Mouse (Mus musculus) limb, embryonic 12.5 days (tissue): ENCODE data around the gene 4930518I15Rik. TPM values are rescaled to one million over a fixed set of nuclear protein-coding genes. Genes with fewer than 3 reads are reported as not detected.
"Not testable (repeated sequence)": the region's sequence is repeated elsewhere in the genome, so short reads cannot be mapped to it uniquely, and the experiment has no call there.

ENCODE experiments used
- ATAC-seq: fragments of 200-750 bp; cut with Nextera tagmentation; 2 replicates; pipeline ENCODE4 v1.8.0; 2017; ENCODE audit warnings: low read depth, moderate TSS enrichment; ENCODE audit not compliant: insufficient number of reproducible peaks, insufficient read depth, low FRiP score, low TSS enrichment
- H3K27ac ChIP-seq: fragments of 300-500 bp; sonication (generic); 2 replicates; pipeline ENCODE4 v1.5.1; 2016; ENCODE audit warnings: mild to moderate bottlenecking, moderate library complexity
- H3K27me3 ChIP-seq: fragments of 300-500 bp; sonication (generic); 2 replicates; pipeline ENCODE4 v1.6.1; 2016; ENCODE audit warnings: mild to moderate bottlenecking, moderate library complexity
- H3K36me3 ChIP-seq: fragments of 300-500 bp; sonication (generic); 2 replicates; pipeline ENCODE4 v1.6.1; 2016; ENCODE audit warnings: mild to moderate bottlenecking, moderate library complexity
- H3K4me1 ChIP-seq: fragments of 300-500 bp; sonication (generic); replicated peaks from 2 replicates; pipeline ENCODE4 v1.6.1; 2016
- H3K4me2 ChIP-seq: fragments of 300-500 bp; sonication (generic); 2 replicates; pipeline ENCODE4 v1.6.1; 2016; ENCODE audit warnings: mild to moderate bottlenecking, moderate library complexity
- H3K4me3 ChIP-seq: fragments of 300-500 bp; sonication (generic); replicated peaks from 2 replicates; pipeline ENCODE4 v1.5.1; 2016; ENCODE audit warnings: mild to moderate bottlenecking
- H3K9ac ChIP-seq: fragments of 300-500 bp; sonication (generic); replicated peaks from 2 replicates; pipeline ENCODE4 v1.6.1; 2016; ENCODE audit warnings: mild to moderate bottlenecking, moderate library complexity
- H3K9me3 ChIP-seq: fragments of 300-500 bp; sonication (generic); 2 replicates; pipeline ENCODE4 v1.6.1; 2016; ENCODE audit warnings: mild to moderate bottlenecking, moderate library complexity
- WGBS: fragments of 180-500 bp; shearing (Covaris S2); methylation state at CpG from one replicate; pipeline ENCODE4 v1.1.7; 2016; 5-methylcytosine and 5-hydroxymethylcytosine counted together
- polyA plus RNA-seq: library from polyadenylated mRNA; unstranded; fragments of >200 nt; fragmentation: Nextera tagmentation; extraction: Ambion mirVana; gene quantifications from 2 replicates; pipeline ENCODE4 v1.2.1, GENCODE M21; 2016

Gene 4930518I15Rik
- polyA plus RNA-seq, 1 experiment from 2014 or later = 12.5 TPM

DNA sequence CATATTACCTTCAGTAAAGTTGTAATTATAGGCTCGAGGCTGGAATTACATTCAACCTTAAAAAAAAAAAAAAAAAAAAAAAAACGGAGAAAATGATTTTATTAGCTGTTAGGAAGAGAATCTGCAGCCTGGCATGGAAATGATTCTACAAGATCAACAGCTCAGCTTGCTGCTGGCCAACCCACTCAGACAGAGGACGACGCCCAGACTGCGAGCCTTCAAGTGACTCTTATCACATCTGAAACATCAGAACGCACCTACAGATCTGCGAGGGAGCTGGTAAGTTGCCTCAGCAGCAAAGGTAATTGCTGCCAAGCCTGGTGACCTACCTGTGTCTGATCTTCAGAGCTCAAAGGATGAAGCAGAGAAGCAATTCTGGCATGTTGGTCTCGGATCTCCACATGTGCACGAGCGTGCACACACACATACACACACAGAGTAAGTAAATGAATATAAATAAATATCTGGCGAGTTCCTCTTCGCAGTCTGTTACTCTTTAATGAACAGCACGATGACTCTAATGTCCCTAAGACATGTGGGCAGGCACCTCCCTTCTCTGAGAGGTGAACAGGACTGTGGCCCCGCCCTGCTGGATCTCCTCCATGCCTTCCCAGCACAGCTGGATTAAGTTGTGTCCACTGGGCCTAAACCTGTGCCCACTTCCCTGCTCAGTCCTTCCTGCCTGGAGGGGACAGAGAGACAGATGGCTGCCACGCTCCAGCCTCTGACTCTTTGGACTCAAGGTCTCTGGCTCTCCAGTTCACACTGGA is 36.9 kb upstream of the 4930518I15Rik start:
- H3K4me1 ChIP-seq = no peaks in the 10 kb centered on the region
- no peak for ATAC-seq
- no peak overlapping the region for H3K4me3 ChIP-seq
- 75% methylated on average over 15 of the region's 15 CpGs for WGBS
- no peaks in the 10 kb centered on the region for H3K9me3 ChIP-seq
- no peaks in the 10 kb centered on the region for H3K36me3 ChIP-seq
- H3K27me3 ChIP-seq = peaks cover 4% of the 10 kb centered on the region; the same call in 1 of the 2 replicates
- H3K9ac ChIP-seq = no peak overlapping the region
- no peak overlapping the region for H3K4me2 ChIP-seq
- no peak overlapping the region for H3K27ac ChIP-seq

DNA sequence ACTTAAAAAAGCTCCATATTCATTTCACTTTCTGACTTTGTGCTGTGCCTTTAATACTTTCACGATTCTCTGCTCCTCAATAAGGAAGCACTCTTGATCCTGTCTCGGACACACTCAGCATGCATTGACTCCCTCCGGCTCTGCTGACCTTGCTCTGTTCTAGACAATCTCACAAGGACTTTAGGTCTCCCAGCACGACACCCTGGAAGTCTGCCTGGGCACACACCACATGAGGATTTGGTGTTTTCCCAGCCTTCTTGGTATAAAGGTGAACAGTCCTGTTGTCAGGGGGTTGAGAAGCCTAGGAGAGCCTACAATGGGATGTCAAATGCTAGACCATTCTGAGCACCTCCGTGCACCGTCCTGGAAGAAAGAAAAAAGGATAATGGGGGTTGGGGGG is 35.1 kb upstream of the 4930518I15Rik start:
- no peak overlapping the region for H3K4me3 ChIP-seq
- H3K27me3 ChIP-seq = no peaks in the 10 kb centered on the region
- no peaks in the 10 kb centered on the region for H3K36me3 ChIP-seq
- H3K4me1 ChIP-seq = no peaks in the 10 kb centered on the region
- ATAC-seq = no peak
- H3K4me2 ChIP-seq = no peak overlapping the region
- no peak overlapping the region for H3K27ac ChIP-seq
- WGBS = 74% methylated on average over 6 of the region's 6 CpGs
- H3K9ac ChIP-seq = no peak overlapping the region
- no peaks in the 10 kb centered on the region for H3K9me3 ChIP-seq

- no peaks in the 10 kb centered on the region for H3K9me3 ChIP-seq
- 61% methylated on average over 3 of the region's 3 CpGs for WGBS
- no peak for ATAC-seq
- no peak overlapping the region for H3K9ac ChIP-seq
- H3K27ac ChIP-seq = no peak overlapping the region
- H3K4me2 ChIP-seq = no peak overlapping the region
- no peaks in the 10 kb centered on the region for H3K4me1 ChIP-seq
- no peaks in the 10 kb centered on the region for H3K36me3 ChIP-seq
- no peak overlapping the region for H3K4me3 ChIP-seq
- no peaks in the 10 kb centered on the region for H3K27me3 ChIP-seq
Observed at GRCm38 (mm10) chr2:156892240-156892639, 34.5 kb upstream of the 4930518I15Rik start.

DNA sequence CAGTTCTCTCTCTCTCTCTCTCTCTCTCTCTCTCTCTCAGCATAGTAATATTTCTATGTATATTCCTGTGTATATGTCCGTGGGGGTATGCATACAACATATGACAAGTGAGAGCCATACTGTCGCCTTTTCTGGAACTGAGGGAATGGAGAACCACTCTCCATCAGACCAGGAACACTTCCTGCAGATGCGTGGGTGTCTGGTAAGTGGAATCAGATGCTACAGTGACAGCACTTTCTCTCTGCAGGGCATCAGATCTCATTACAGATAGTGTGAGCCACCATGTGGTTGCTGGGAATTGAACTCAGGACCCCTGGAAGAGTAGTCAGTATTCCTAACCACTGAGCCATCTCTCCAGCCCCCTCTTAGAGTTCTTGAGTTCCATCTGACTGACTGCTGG is 30.7 kb upstream of the 4930518I15Rik start:
- Histone ChIP-seq H3K4me3 (no peak overlapping the region), H3K9me3 (no peaks in the 10 kb centered on the region), H3K4me2 (no peak overlapping the region), H3K4me1 (no peaks in the 10 kb centered on the region), H3K36me3 (no peaks in the 10 kb centered on the region), H3K27ac (no peak overlapping the region), H3K9ac (no peak overlapping the region), H3K27me3 (no peaks in the 10 kb centered on the region)
- 60% methylated on average over 3 of the region's 3 CpGs for WGBS
- no peak for ATAC-seq

DNA sequence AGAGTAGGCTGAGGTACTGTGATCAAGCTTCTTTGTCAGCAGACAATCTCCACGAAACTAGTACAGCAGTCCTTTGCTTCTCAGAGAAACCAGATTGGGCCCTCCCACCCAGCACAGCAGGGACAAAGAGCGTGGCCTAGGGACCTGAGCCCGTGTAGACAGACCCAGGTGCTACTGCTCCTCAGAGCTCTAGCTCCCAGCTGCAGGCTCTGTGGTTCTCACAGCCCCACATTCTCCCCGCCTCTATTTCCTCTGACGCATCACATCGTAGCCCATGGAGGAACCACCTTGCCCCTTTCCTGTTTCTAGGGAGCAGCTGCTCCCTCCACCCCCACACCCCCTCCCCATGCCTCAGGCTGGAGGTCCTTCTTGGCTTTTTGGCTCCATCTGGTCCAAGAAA is 29.3 kb upstream of the 4930518I15Rik start, which contains the start of gene Sla2:
Sla2 (minus strand) TSS at position 176 of the 400 bp plus-strand sequence.
- no peak for ATAC-seq
- Histone ChIP-seq H3K4me1 (no peaks in the 10 kb centered on the region), H3K4me2 (no peak within 1 kb of the TSS)

GRCm38 (mm10) chr2:156886084-156886631 is 28.4 kb upstream of the 4930518I15Rik start:
- H3K27ac ChIP-seq = no peak overlapping the region

More for the DNA sequence above, 29.3 kb upstream of the 4930518I15Rik start, which contains the start of gene Sla2:
- Histone ChIP-seq H3K27me3 (no peaks in the 10 kb centered on the region), H3K9me3 (no peaks in the 10 kb centered on the region), H3K27ac (no peak within 1 kb of the TSS), H3K9ac (no peak within 1 kb of the TSS), H3K4me3 (no peak within 1 kb of the TSS), H3K36me3 (no peaks in the 10 kb centered on the region)
- WGBS = 56% methylated on average over 6 of the region's 6 CpGs

DNA sequence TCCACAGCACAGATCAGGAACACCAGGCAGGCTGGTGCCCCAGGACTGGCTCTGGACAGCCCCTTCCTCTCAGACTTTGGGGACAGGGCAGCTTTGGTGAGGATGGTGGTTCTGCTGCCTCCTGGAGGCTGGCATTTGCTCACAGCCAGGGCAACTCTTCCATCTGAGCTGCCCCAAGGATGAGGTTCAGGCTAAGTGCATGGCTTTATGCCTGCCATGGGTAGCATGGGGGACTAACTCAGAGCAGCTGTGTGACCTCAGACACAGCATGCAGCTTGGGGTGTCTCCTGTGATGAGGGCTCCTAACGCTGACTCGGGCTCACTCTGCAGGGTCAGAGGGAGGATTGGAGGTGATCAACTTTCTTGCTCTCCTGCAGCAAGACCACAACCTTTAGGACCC is 27.9 kb upstream of the 4930518I15Rik start:
- not testable (repeated sequence) for H3K27me3 ChIP-seq, H3K9ac ChIP-seq, H3K4me2 ChIP-seq, H3K4me3 ChIP-seq, H3K9me3 ChIP-seq, H3K4me1 ChIP-seq, ATAC-seq, H3K27ac ChIP-seq, H3K36me3 ChIP-seq
- 57% methylated on average over 2 of the region's 2 CpGs for WGBS

More at GRCm38 (mm10) chr2:156886084-156886631, 28.4 kb upstream of the 4930518I15Rik start:
- Histone ChIP-seq H3K4me1 (no peaks in the 10 kb centered on the region), H3K4me2 (no peak overlapping the region), H3K9me3 (no peaks in the 10 kb centered on the region), H3K9ac (no peak overlapping the region), H3K27me3 (no peaks in the 10 kb centered on the region), H3K36me3 (no peaks in the 10 kb centered on the region), H3K4me3 (no peak overlapping the region)
- WGBS = 70% methylated on average over 10 of the region's 10 CpGs
- ATAC-seq = no peak

- no peaks in the 10 kb centered on the region for H3K36me3 ChIP-seq
- no peak overlapping the region for H3K4me2 ChIP-seq
- no peaks in the 10 kb centered on the region for H3K4me1 ChIP-seq
- H3K9me3 ChIP-seq = no peaks in the 10 kb centered on the region
- no peak overlapping the region for H3K4me3 ChIP-seq
- 91% methylated on average over 10 of the region's 10 CpGs for WGBS
- no peak for ATAC-seq
- no peak overlapping the region for H3K9ac ChIP-seq
- no peak overlapping the region for H3K27ac ChIP-seq
- no peaks in the 10 kb centered on the region for H3K27me3 ChIP-seq
Observed at GRCm38 (mm10) chr2:156884396-156885211, 26.9 kb upstream of the 4930518I15Rik start.

- Histone ChIP-seq H3K4me2 (no peak overlapping the region), H3K4me3 (no peak overlapping the region), H3K36me3 (no peaks in the 10 kb centered on the region), H3K27ac (no peak overlapping the region), H3K9ac (no peak overlapping the region), H3K9me3 (no peaks in the 10 kb centered on the region), H3K27me3 (no peaks in the 10 kb centered on the region), H3K4me1 (no peaks in the 10 kb centered on the region)
- 46% methylated on average over 10 of the region's 10 CpGs for WGBS
- ATAC-seq = no peak
Observed at GRCm38 (mm10) chr2:156882431-156883001, 24.8 kb upstream of the 4930518I15Rik start.

- H3K4me2 ChIP-seq = no peak overlapping the region
- WGBS = 83% methylated on average over 3 of the region's 3 CpGs
- H3K9me3 ChIP-seq = no peaks in the 10 kb centered on the region
- no peak overlapping the region for H3K4me3 ChIP-seq
- peaks cover 9% of the 10 kb centered on the region for H3K36me3 ChIP-seq
- H3K27ac ChIP-seq = no peak overlapping the region
- ATAC-seq = no peak
- no peak overlapping the region for H3K9ac ChIP-seq
- no peaks in the 10 kb centered on the region for H3K4me1 ChIP-seq
- H3K27me3 ChIP-seq = no peaks in the 10 kb centered on the region
Observed at GRCm38 (mm10) chr2:156879541-156879940, 21.8 kb upstream of the 4930518I15Rik start.

DNA sequence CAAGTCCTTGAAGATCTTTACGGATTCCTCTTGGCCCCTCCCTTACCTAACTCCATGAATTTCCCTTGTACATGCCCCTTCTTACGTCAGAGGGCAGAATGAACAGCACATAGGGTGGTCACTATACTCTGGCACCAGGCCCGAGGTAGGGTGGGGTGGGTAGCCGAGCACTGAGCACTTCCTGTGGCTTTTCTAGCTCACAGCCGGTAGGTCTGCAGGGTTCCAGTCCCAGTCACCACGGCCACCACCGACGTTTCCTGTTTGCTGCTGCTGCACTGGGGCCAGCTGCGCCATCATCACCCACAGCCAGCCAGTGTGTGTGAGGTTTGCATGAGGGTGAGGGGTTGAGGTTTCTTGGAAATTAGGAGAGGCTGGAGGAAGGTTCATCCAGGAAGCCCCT is 20.0 kb upstream of the 4930518I15Rik start:
- H3K4me2 ChIP-seq = no peak overlapping the region
- H3K27me3 ChIP-seq = no peaks in the 10 kb centered on the region
- no peak overlapping the region for H3K9ac ChIP-seq
- WGBS = 54% methylated on average over 9 of the region's 9 CpGs
- no peaks in the 10 kb centered on the region for H3K4me1 ChIP-seq
- H3K4me3 ChIP-seq = no peak overlapping the region
- ATAC-seq = no peak
- no peaks in the 10 kb centered on the region for H3K9me3 ChIP-seq
- no peak overlapping the region for H3K27ac ChIP-seq
- peaks cover 27% of the 10 kb centered on the region for H3K36me3 ChIP-seq
